Mouse (Mus musculus) limb, embryonic 12.5 days (tissue): ENCODE measurements around the gene Zbtb17. TPM values are rescaled to one million over a fixed set of nuclear protein-coding genes. Genes with fewer than 3 reads are reported as not detected.

Experiments used
- ATAC-seq: fragments of 200-750 bp; cut with Nextera tagmentation; 2 replicates; pipeline ENCODE4 v1.8.0; 2017; ENCODE audit warnings: low read depth, moderate TSS enrichment; ENCODE audit not compliant: insufficient number of reproducible peaks, insufficient read depth, low FRiP score, low TSS enrichment
- H3K27ac ChIP-seq: fragments of 300-500 bp; sonication (generic); 2 replicates; pipeline ENCODE4 v1.5.1; 2016; ENCODE audit warnings: mild to moderate bottlenecking, moderate library complexity
- H3K27me3 ChIP-seq: fragments of 300-500 bp; sonication (generic); 2 replicates; pipeline ENCODE4 v1.6.1; 2016; ENCODE audit warnings: mild to moderate bottlenecking, moderate library complexity
- H3K36me3 ChIP-seq: fragments of 300-500 bp; sonication (generic); 2 replicates; pipeline ENCODE4 v1.6.1; 2016; ENCODE audit warnings: mild to moderate bottlenecking, moderate library complexity
- H3K4me1 ChIP-seq: fragments of 300-500 bp; sonication (generic); replicated peaks from 2 replicates; pipeline ENCODE4 v1.6.1; 2016
- H3K4me2 ChIP-seq: fragments of 300-500 bp; sonication (generic); 2 replicates; pipeline ENCODE4 v1.6.1; 2016; ENCODE audit warnings: mild to moderate bottlenecking, moderate library complexity
- H3K4me3 ChIP-seq: fragments of 300-500 bp; sonication (generic); replicated peaks from 2 replicates; pipeline ENCODE4 v1.5.1; 2016; ENCODE audit warnings: mild to moderate bottlenecking
- H3K9ac ChIP-seq: fragments of 300-500 bp; sonication (generic); replicated peaks from 2 replicates; pipeline ENCODE4 v1.6.1; 2016; ENCODE audit warnings: mild to moderate bottlenecking, moderate library complexity
- H3K9me3 ChIP-seq: fragments of 300-500 bp; sonication (generic); 2 replicates; pipeline ENCODE4 v1.6.1; 2016; ENCODE audit warnings: mild to moderate bottlenecking, moderate library complexity
- WGBS: fragments of 180-500 bp; shearing (Covaris S2); methylation state at CpG from one replicate; pipeline ENCODE4 v1.1.7; 2016; 5-methylcytosine and 5-hydroxymethylcytosine counted together
- polyA plus RNA-seq: library from polyadenylated mRNA; unstranded; fragments of >200 nt; fragmentation: Nextera tagmentation; extraction: Ambion mirVana; gene quantifications from 2 replicates; pipeline ENCODE4 v1.2.1, GENCODE M21; 2016

Zbtb17 gene
- polyA plus RNA-seq, 1 experiment from 2014 or later: 61.1 TPM

GRCm38 (mm10) chr4:141426796-141427745 lies 17.4 kb upstream of the Zbtb17 start:
- Histone ChIP-seq H3K4me3 (no peak overlapping the region), H3K9me3 (no peaks in the 10 kb centered on the region), H3K36me3 (no peaks in the 10 kb centered on the region), H3K4me1 (peaks cover 15% of the 10 kb centered on the region), H3K4me2 (no peak overlapping the region), H3K27me3 (peaks cover 46% of the 10 kb centered on the region), H3K9ac (no peak overlapping the region), H3K27ac (no peak overlapping the region)
- ATAC-seq: no peak
- 74% methylated on average over 10 of the region's 10 CpGs for WGBS

GRCm38 (mm10) chr4:141427921-141428320 lies 16.5 kb upstream of the Zbtb17 start:
- H3K9ac ChIP-seq: no peak overlapping the region
- no peak for ATAC-seq
- H3K27ac ChIP-seq: no peak overlapping the region
- H3K9me3 ChIP-seq: no peaks in the 10 kb centered on the region
- no peak overlapping the region for H3K4me3 ChIP-seq
- H3K4me1 ChIP-seq: peaks cover 15% of the 10 kb centered on the region
- 87% methylated on average over 13 of the region's 13 CpGs for WGBS
- no peak overlapping the region for H3K4me2 ChIP-seq
- H3K36me3 ChIP-seq: no peaks in the 10 kb centered on the region
- peaks cover 40% of the 10 kb centered on the region for H3K27me3 ChIP-seq

GRCm38 (mm10) chr4:141429381-141429780 lies 15.1 kb upstream of the Zbtb17 start:
- no peak overlapping the region for H3K27ac ChIP-seq
- no peak overlapping the region for H3K4me3 ChIP-seq
- H3K9me3 ChIP-seq: no peaks in the 10 kb centered on the region
- H3K4me2 ChIP-seq: no peak overlapping the region
- peaks cover 15% of the 10 kb centered on the region for H3K4me1 ChIP-seq
- peaks cover 30% of the 10 kb centered on the region for H3K27me3 ChIP-seq
- H3K36me3 ChIP-seq: no peaks in the 10 kb centered on the region
- no peak for ATAC-seq
- 79% methylated on average over 6 of the region's 6 CpGs for whole genome bisulfite sequencing
- H3K9ac ChIP-seq: no peak overlapping the region

- no peaks in the 10 kb centered on the region for H3K9me3 ChIP-seq
- H3K4me1 ChIP-seq: peaks cover 14% of the 10 kb centered on the region
- H3K27me3 ChIP-seq: peaks cover 26% of the 10 kb centered on the region
- no peak overlapping the region for H3K4me2 ChIP-seq
- no peak overlapping the region for H3K4me3 ChIP-seq
- no peak overlapping the region for H3K9ac ChIP-seq
- no peak overlapping the region for H3K27ac ChIP-seq
- H3K36me3 ChIP-seq: no peaks in the 10 kb centered on the region
- ATAC-seq: no peak
- WGBS: 51% methylated on average over 9 of the region's 9 CpGs
Observed at GRCm38 (mm10) chr4:141429847-141430246, 14.6 kb upstream of the Zbtb17 start.

GRCm38 (mm10) chr4:141430997-141431396 lies 13.5 kb upstream of the Zbtb17 start:
- Histone ChIP-seq H3K36me3 (no peaks in the 10 kb centered on the region), H3K27ac (no peak overlapping the region), H3K9ac (no peak overlapping the region), H3K4me3 (no peak overlapping the region), H3K27me3 (peaks cover 14% of the 10 kb centered on the region), H3K9me3 (no peaks in the 10 kb centered on the region), H3K4me1 (peaks cover 4% of the 10 kb centered on the region; the same call in 1 of the 2 replicates), H3K4me2 (no peak overlapping the region)
- ATAC-seq: no peak
- 42% methylated on average over 9 of the region's 9 CpGs for whole genome bisulfite sequencing

GRCm38 (mm10) chr4:141432666-141433065 lies 11.8 kb upstream of the Zbtb17 start:
- Histone ChIP-seq H3K4me1 (no peaks in the 10 kb centered on the region), H3K27me3 (no peaks in the 10 kb centered on the region; the same call in 1 of the 2 replicates), H3K36me3 (no peaks in the 10 kb centered on the region), H3K9me3 (no peaks in the 10 kb centered on the region), H3K4me2 (no peak overlapping the region), H3K27ac (no peak overlapping the region), H3K4me3 (no peak overlapping the region), H3K9ac (no peak overlapping the region)
- ATAC-seq: no peak
- 68% methylated on average over 14 of the region's 14 CpGs for WGBS

- Histone ChIP-seq H3K4me1 (no peaks in the 10 kb centered on the region), H3K9ac (no peak overlapping the region), H3K27me3 (no peaks in the 10 kb centered on the region), H3K9me3 (no peaks in the 10 kb centered on the region), H3K27ac (no peak overlapping the region), H3K4me2 (no peak overlapping the region), H3K36me3 (no peaks in the 10 kb centered on the region), H3K4me3 (no peak overlapping the region)
- ATAC-seq: no peak
- 81% methylated on average over 18 of the region's 18 CpGs for WGBS
Observed at GRCm38 (mm10) chr4:141433191-141433590, 11.3 kb upstream of the Zbtb17 start.

- no peak within 1 kb of the TSS for H3K4me3 ChIP-seq
- 63% methylated on average over 1 of the region's 1 CpGs for WGBS
- no peak within 1 kb of the TSS for H3K27ac ChIP-seq
Observed at GRCm38 (mm10) chr4:141435974-141436373, 8.5 kb upstream of the Zbtb17 start, which contains the start of gene Srarp. Srarp (minus strand) TSS chr4:141436105.

GRCm38 (mm10) chr4:141439083-141439803 lies 5.2 kb upstream of the Zbtb17 start:
- WGBS: 84% methylated on average over 12 of the region's 12 CpGs
- H3K36me3 ChIP-seq: no peaks in the 10 kb centered on the region
- no peak for ATAC-seq
- no peaks in the 10 kb centered on the region for H3K27me3 ChIP-seq
- H3K27ac ChIP-seq: no peak overlapping the region
- no peak overlapping the region for H3K4me3 ChIP-seq
- H3K4me2 ChIP-seq: no peak overlapping the region
- no peaks in the 10 kb centered on the region for H3K9me3 ChIP-seq
- no peak overlapping the region for H3K9ac ChIP-seq
- H3K4me1 ChIP-seq: peaks cover 4% of the 10 kb centered on the region; the same call in 1 of the 2 replicates

More at GRCm38 (mm10) chr4:141435974-141436373, 8.5 kb upstream of the Zbtb17 start, which contains the start of gene Srarp:
- no peak within 1 kb of the TSS for H3K4me2 ChIP-seq
- H3K27me3 ChIP-seq: no peaks in the 10 kb centered on the region
- H3K9me3 ChIP-seq: no peaks in the 10 kb centered on the region
- no peaks in the 10 kb centered on the region for H3K4me1 ChIP-seq
- H3K9ac ChIP-seq: no peak within 1 kb of the TSS
- no peak for ATAC-seq
- no peaks in the 10 kb centered on the region for H3K36me3 ChIP-seq

GRCm38 (mm10) chr4:141440877-141441276 lies 3.6 kb upstream of the Zbtb17 start:
- no peak overlapping the region for H3K4me3 ChIP-seq
- H3K9ac ChIP-seq: no peak overlapping the region
- H3K9me3 ChIP-seq: no peaks in the 10 kb centered on the region
- H3K27ac ChIP-seq: no peak overlapping the region
- no peaks in the 10 kb centered on the region for H3K36me3 ChIP-seq
- no peak overlapping the region for H3K4me2 ChIP-seq
- no peak for ATAC-seq
- no peaks in the 10 kb centered on the region for H3K27me3 ChIP-seq
- H3K4me1 ChIP-seq: peaks cover 13% of the 10 kb centered on the region
